In genomic region chr4:141066709-141067515, GRCm38 (mm10) we compare ENCODE assay signal across 8 mouse cellular contexts. TPM values are rescaled to one million over a fixed set of nuclear protein-coding genes. Genes with fewer than 3 reads are reported as not detected.
DNase-seq lines count a peak whose midpoint lies in the region; ATAC-seq and TF ChIP-seq lines count a peak whose summit lies in the region.

No protein-coding gene starts in this region.

- H3K4me1 ChIP-seq in liver, embryonic 11.5 days (replicated peaks; ENCODE audit: control insufficient read depth, insufficient read depth, low read length), result peaks cover 24% of the 10 kb centered on the region
- H3K4me1 ChIP-seq in kidney, postnatal 0 days (replicated peaks; ENCODE audit: insufficient read depth, low read length), result no peaks in the 10 kb centered on the region
- peaks cover 15% of the 10 kb centered on the region for H3K4me1 ChIP-seq in neural tube, embryonic 15.5 days

- no peak for TF ChIP-seq CTCF in kidney, postnatal 0 days (IDR thresholded peaks at IDR 0.05; ENCODE audit: low read depth)

- no peak overlapping the region for H3K4me3 ChIP-seq in liver, embryonic 11.5 days (ENCODE audit: low read depth, low read length)
- no peak overlapping the region for H3K4me3 ChIP-seq in kidney, postnatal 0 days (replicated peaks; ENCODE audit: low read depth, low read length)
- no peak overlapping the region for H3K4me3 ChIP-seq in neural tube, embryonic 15.5 days (replicated peaks)

- no peak overlapping the region for H3K9ac ChIP-seq in liver, embryonic 11.5 days (ENCODE audit: low read depth, low read length)
- no peak overlapping the region for H3K9ac ChIP-seq in kidney, postnatal 0 days (ENCODE audit: low read depth, low read length)
- H3K9ac ChIP-seq in neural tube, embryonic 15.5 days (replicated peaks), result 0 out of 2 replicates have a peak overlapping the region, but pooled peaks have one; percentile 23

- peaks cover 56% of the 10 kb centered on the region for H3K36me3 ChIP-seq in liver, embryonic 11.5 days (ENCODE audit: control insufficient read depth, insufficient read depth, low read length)
- H3K36me3 ChIP-seq in kidney, postnatal 0 days (ENCODE audit: insufficient read depth, low read length), result peaks cover 57% of the 10 kb centered on the region
- H3K36me3 ChIP-seq in neural tube, embryonic 15.5 days, result peaks cover 63% of the 10 kb centered on the region

- no peak overlapping the region for H3K4me2 ChIP-seq in liver, embryonic 11.5 days
- no peak overlapping the region for H3K4me2 ChIP-seq in kidney, postnatal 0 days (ENCODE audit: low read length)
- no peak overlapping the region for H3K4me2 ChIP-seq in neural tube, embryonic 15.5 days

- H3K27me3 ChIP-seq in liver, embryonic 11.5 days (replicated peaks; ENCODE audit: control insufficient read depth, insufficient read depth, low read length), result no peaks in the 10 kb centered on the region
- H3K27me3 ChIP-seq in kidney, postnatal 0 days (ENCODE audit: insufficient read depth, low read length), result no peaks in the 10 kb centered on the region
- H3K27me3 ChIP-seq in neural tube, embryonic 15.5 days (replicated peaks), result no peaks in the 10 kb centered on the region

- no peak for ATAC-seq in liver, embryonic 11.5 days (replicated peaks; ENCODE audit: low FRiP score)
- no peak; the same call in 1 of the 2 replicates for ATAC-seq in kidney, postnatal 0 days (replicated peaks; ENCODE audit: low FRiP score, low read depth)
- no peak for ATAC-seq in neural tube, embryonic 15.5 days (ENCODE audit: low FRiP score)

- H3K27ac ChIP-seq in liver, embryonic 11.5 days (ENCODE audit: low read depth, low read length), result peak overlapping the region; percentile 19; the same call in 1 of the 2 replicates
- H3K27ac ChIP-seq in kidney, postnatal 0 days, result 0 out of 2 replicates have a peak overlapping the region, but pooled peaks have one; percentile 3
- peak overlapping the region; percentile 33; the same call in 1 of the 2 replicates for H3K27ac ChIP-seq in neural tube, embryonic 15.5 days (replicated peaks)

- WGBS in liver, embryonic 11.5 days, result 90% methylated on average over 12 of the region's 12 CpGs
- WGBS in kidney, postnatal 0 days, result 72% methylated on average over 12 of the region's 12 CpGs
- WGBS in neural tube, embryonic 15.5 days, result 71% methylated on average over 12 of the region's 12 CpGs

- no peaks in the 10 kb centered on the region for H3K9me3 ChIP-seq in liver, embryonic 11.5 days (ENCODE audit: control insufficient read depth, low read length)
- no peaks in the 10 kb centered on the region for H3K9me3 ChIP-seq in kidney, postnatal 0 days (replicated peaks; ENCODE audit: low read length)
- no peaks in the 10 kb centered on the region for H3K9me3 ChIP-seq in neural tube, embryonic 15.5 days (replicated peaks)

- DNase-seq in adrenal gland, adult 2 months, result peak; percentile 35
- DNase-seq in adrenal gland, adult 18-20 months (ENCODE audit: low spot score in 2 of 2), result no peak
- no peak for DNase-seq in liver, embryonic 11.5 days (ENCODE audit: low spot score)
- no peak for DNase-seq in liver
- no peak for DNase-seq in kidney, postnatal 0 days (ENCODE audit: low spot score)
- no peak for DNase-seq in ovary, postnatal 14 days (ENCODE audit: low spot score)
- no peak for DNase-seq in frontal cortex, adult 2 months (ENCODE audit: extremely low spot score in 1 of 2, low spot score in 1 of 2)

RNA-seq across cellular contexts. Expression of gene Crocc, which starts 6.6 kb away (rescaled TPM):
- total RNA-seq in adrenal gland, adult 2 months (2021), result 1 to 10 TPM; 5.6 to 7.4 TPM
- 7.1 and 10.5 TPM in 2 replicates for polyA plus RNA-seq in adrenal gland, adult 2 months (2012; rRNA removed)
- total RNA-seq in adrenal gland, adult 18-20 months (2021), result 1 to 10 TPM; 6.4 to 6.9 TPM
- polyA plus RNA-seq in liver, embryonic 11.5 days (2014; fragmentation: Nextera tagmentation; extraction: Ambion mirVana), result 5.0 and 6.0 TPM in 2 replicates
- 5.9 and 7.8 TPM in 2 replicates for polyA plus RNA-seq in kidney, postnatal 0 days (2015; fragmentation: Nextera tagmentation; extraction: Ambion mirVana)
- 4.5 and 4.9 TPM in 2 replicates for polyA plus RNA-seq in neural tube, embryonic 15.5 days (2015; fragmentation: Nextera tagmentation; extraction: Ambion mirVana)
- polyA plus RNA-seq in frontal cortex, adult 2 months (2012; rRNA removed), result 70.4 and 80.2 TPM in 2 replicates

RNA-seq across cellular contexts. Expression of gene Necap2, which starts 11.2 kb away (rescaled TPM):
- total RNA-seq in adrenal gland, adult 2 months (2021), result 10 to 100 TPM; 55.8 to 65.3 TPM
- 54.8 and 63.7 TPM in 2 replicates for polyA plus RNA-seq in adrenal gland, adult 2 months (2012; rRNA removed)
- total RNA-seq in adrenal gland, adult 18-20 months (2021), result 10 to 100 TPM; 59.3 to 61.1 TPM
- polyA plus RNA-seq in liver, embryonic 11.5 days (2014; fragmentation: Nextera tagmentation; extraction: Ambion mirVana), result 178 and 180 TPM in 2 replicates
- polyA plus RNA-seq in kidney, postnatal 0 days (2015; fragmentation: Nextera tagmentation; extraction: Ambion mirVana), result 87.6 and 93.1 TPM in 2 replicates
- polyA plus RNA-seq in neural tube, embryonic 15.5 days (2015; fragmentation: Nextera tagmentation; extraction: Ambion mirVana), result 56.8 and 59.8 TPM in 2 replicates
- 55.7 and 60.3 TPM in 2 replicates for polyA plus RNA-seq in frontal cortex, adult 2 months (2012; rRNA removed)

RNA-seq across cellular contexts. Expression of gene Spata21, which starts 21.2 kb away (rescaled TPM):
- total RNA-seq in adrenal gland, adult 2 months (2021), result not detected
- not detected in 2 replicates for polyA plus RNA-seq in adrenal gland, adult 2 months (2012; rRNA removed)
- not detected for total RNA-seq in adrenal gland, adult 18-20 months (2021)
- 0.19 TPM in 1 of 2 replicates, not detected in the other for polyA plus RNA-seq in liver, embryonic 11.5 days (2014; fragmentation: Nextera tagmentation; extraction: Ambion mirVana)
- 0.54 and 0.55 TPM in 2 replicates for polyA plus RNA-seq in kidney, postnatal 0 days (2015; fragmentation: Nextera tagmentation; extraction: Ambion mirVana)
- polyA plus RNA-seq in neural tube, embryonic 15.5 days (2015; fragmentation: Nextera tagmentation; extraction: Ambion mirVana), result 0.51 and 0.55 TPM in 2 replicates
- 0.36 and 0.50 TPM in 2 replicates for polyA plus RNA-seq in frontal cortex, adult 2 months (2012; rRNA removed)

RNA-seq across cellular contexts. Expression of gene Mfap2, which starts 56.7 kb away (rescaled TPM):
- total RNA-seq in adrenal gland, adult 2 months (2021), result 10 to 100 TPM in 1 of 2 experiments, 1 to 10 TPM in 1; 5.7 to 11.1 TPM
- 37.8 and 42.4 TPM in 2 replicates for polyA plus RNA-seq in adrenal gland, adult 2 months (2012; rRNA removed)
- total RNA-seq in adrenal gland, adult 18-20 months (2021), result 1 to 10 TPM; 6.4 to 6.6 TPM
- polyA plus RNA-seq in liver, embryonic 11.5 days (2014; fragmentation: Nextera tagmentation; extraction: Ambion mirVana), result 107 and 128 TPM in 2 replicates
- polyA plus RNA-seq in kidney, postnatal 0 days (2015; fragmentation: Nextera tagmentation; extraction: Ambion mirVana), result 330 and 339 TPM in 2 replicates
- polyA plus RNA-seq in neural tube, embryonic 15.5 days (2015; fragmentation: Nextera tagmentation; extraction: Ambion mirVana), result 210 and 222 TPM in 2 replicates
- polyA plus RNA-seq in frontal cortex, adult 2 months (2012; rRNA removed), result 8.8 and 9.5 TPM in 2 replicates
